Comparison of ENCODE assay signal across 10 mouse cellular contexts in the genomic region with DNA sequence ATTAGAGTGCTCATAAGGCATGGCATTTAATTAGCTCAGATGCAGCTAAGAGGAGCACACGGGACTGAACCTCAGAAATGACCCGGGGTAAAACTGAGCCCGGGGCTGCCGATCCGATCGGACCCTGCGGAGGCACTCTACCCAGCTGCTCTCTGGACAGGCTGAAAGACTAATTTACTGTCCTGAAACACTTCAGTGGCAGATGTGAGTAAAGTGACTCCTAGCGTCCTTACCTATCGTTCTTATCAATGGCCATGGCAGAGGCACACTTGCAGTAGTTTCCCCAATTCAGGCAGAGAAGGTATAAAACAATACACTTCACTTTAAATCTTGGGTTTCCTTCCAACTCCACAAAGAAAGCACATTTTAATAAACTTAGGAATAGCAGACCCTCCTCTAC.
DNase-seq lines count a peak whose midpoint lies in the region; ATAC-seq and TF ChIP-seq lines count a peak whose summit lies in the region.
"Had no signal": no experiment of that assay in that cellular context is flagged by ENCODE, and none has a peak within 500 bp of the region (broad histone marks: within the 10 kb centered on the region; RNA-seq: fewer than 3 reads in every experiment).

No protein-coding gene starts in this region.

- H3K4me3 ChIP-seq in left cerebral cortex, adult 2 months = peak overlapping the region; percentile 23; the same call in 1 of the 2 replicates
- peak overlapping the region; percentile 69 for H3K4me3 ChIP-seq in embryonic fibroblast, embryonic 13.5 days (ENCODE audit: insufficient read depth, low read length)
- no peak overlapping the region for H3K4me3 ChIP-seq in intestine, postnatal 0 days (ENCODE audit: low read depth, low read length)
- peak overlapping the region; percentile 40 for H3K4me3 ChIP-seq in myocyte
- H3K4me3 ChIP-seq: hindbrain, embryonic 15.5 days had no signal

- 32% methylated on average over 9 of the region's 9 CpGs for WGBS in intestine, postnatal 0 days

- no peak for ATAC-seq in intestine, postnatal 0 days

- H3K4me1 ChIP-seq in embryonic fibroblast, embryonic 13.5 days (ENCODE audit: control insufficient read depth, insufficient read depth, low read length) = peaks cover 31% of the 10 kb centered on the region
- H3K4me1 ChIP-seq in intestine, postnatal 0 days (replicated peaks; ENCODE audit: control insufficient read depth, insufficient read depth, low read length) = 0 out of 2 replicates have a peak, but pooled peaks cover 6% of the 10 kb centered on the region

- no peaks in the 10 kb centered on the region for H3K36me3 ChIP-seq in intestine, postnatal 0 days (ENCODE audit: control insufficient read depth, insufficient read depth)
- no peaks in the 10 kb centered on the region for H3K36me3 ChIP-seq in myocyte (ENCODE audit: control insufficient read depth, insufficient read depth)
- H3K36me3 ChIP-seq: hindbrain, embryonic 15.5 days had no signal

- peak overlapping the region; percentile 45 for H3ac ChIP-seq in myocyte (ENCODE audit: control insufficient read depth, insufficient read length)

- intact Hi-C loops in left cerebral cortex, adult 2 months (cut with DNase I) = no loop called here
- intact Hi-C loops in left cerebral cortex, postnatal 14 days (cut with DNase I) = no loop called here

- no peak for TF ChIP-seq CTCF in left cerebral cortex, adult 2 months (IDR thresholded peaks at IDR 0.05)
- no peak for TF ChIP-seq CTCF in embryonic fibroblast, embryonic 13.5 days (IDR thresholded peaks at IDR 0.05; ENCODE audit: borderline replicate concordance, insufficient read depth, low read length)
- TF ChIP-seq CTCF in intestine, postnatal 0 days (IDR thresholded peaks at IDR 0.05; ENCODE audit: low read depth) = peak; percentile 22; the same call in 1 of the 2 replicates

- no peak; the same call in 1 of the 2 replicates for TF ChIP-seq POLR2A in embryonic fibroblast, embryonic 13.5 days (IDR thresholded peaks at IDR 0.05; ENCODE audit: low read depth, low read length)
- no peak for TF ChIP-seq POLR2A in myocyte (IDR thresholded peaks at IDR 0.05; ENCODE audit: insufficient read length, low read depth)

- no peaks in the 10 kb centered on the region for H3K27me3 ChIP-seq in intestine, postnatal 0 days (replicated peaks; ENCODE audit: control insufficient read depth, insufficient read depth, low read length)
- no peaks in the 10 kb centered on the region for H3K27me3 ChIP-seq in myocyte (ENCODE audit: control insufficient read depth, insufficient read depth, insufficient read length)
- H3K27me3 ChIP-seq: hindbrain, embryonic 15.5 days had no signal

- peaks cover 61% of the 10 kb centered on the region for H3K79me2 ChIP-seq in myocyte (ENCODE audit: control insufficient read depth, insufficient read depth)

- no peaks in the 10 kb centered on the region for H3K9me3 ChIP-seq in intestine, postnatal 0 days (ENCODE audit: control insufficient read depth)
- H3K9me3 ChIP-seq: hindbrain, embryonic 15.5 days had no signal

- H3K4me2 ChIP-seq in intestine, postnatal 0 days (replicated peaks; ENCODE audit: low read depth) = no peak overlapping the region
- H3K4me2 ChIP-seq in myocyte (ENCODE audit: low read depth) = peak overlapping the region; percentile 87

- DNase-seq in left cerebral cortex, adult 2 months (ENCODE audit: extremely low spot score in 1 of 2, low spot score in 2 of 2) = no peak
- DNase-seq in left cerebral cortex, postnatal 14 days (ENCODE audit: low spot score in 2 of 2) = no peak
- no peak for DNase-seq in cerebellum, postnatal 14 days
- no peak for DNase-seq in cerebellum, adult 8-10 months
- no peak for DNase-seq in gastrocnemius, adult 8-10 months (ENCODE audit: low spot score in 2 of 2)
- DNase-seq: cerebellum, adult 9-10 months had no signal

- H3K9ac ChIP-seq in intestine, postnatal 0 days (ENCODE audit: low read depth, low read length) = no peak overlapping the region
- H3K9ac ChIP-seq: hindbrain, embryonic 15.5 days had no signal

- no peak overlapping the region for H3K27ac ChIP-seq in left cerebral cortex, adult 2 months
- peak overlapping the region; percentile 67; the same call in 1 of the 2 replicates for H3K27ac ChIP-seq in embryonic fibroblast, embryonic 13.5 days (ENCODE audit: insufficient read depth, low read length)
- no peak overlapping the region for H3K27ac ChIP-seq in intestine, postnatal 0 days (ENCODE audit: low read depth, low read length)
- H3K27ac ChIP-seq: hindbrain, embryonic 15.5 days had no signal

TF ChIP-seq in myocyte, 11 proteins besides CTCF, POLR2A, EP300 and RAD21:
- TF ChIP-seq CEBPB (IDR thresholded peaks at IDR 0.05; ENCODE audit: insufficient read depth, poor library complexity, severe bottlenecking) = no peak
- TF ChIP-seq TCF12 (IDR thresholded peaks at IDR 0.05; ENCODE audit: insufficient read depth, poor library complexity, severe bottlenecking) = no peak
- TF ChIP-seq SRF (IDR thresholded peaks at IDR 0.05; ENCODE audit: control insufficient read depth, insufficient read length, low read depth) = no peak
- no peak for TF ChIP-seq USF1 (IDR thresholded peaks at IDR 0.05; ENCODE audit: low read depth)
- no peak for TF ChIP-seq REST (IDR thresholded peaks at IDR 0.05; ENCODE audit: insufficient read depth, insufficient read length)
- peak in 1 of 3 experiments; percentile 3 for TF ChIP-seq MYOD1 (IDR thresholded peaks at IDR 0.05; ENCODE audit: control insufficient read depth in 1 of 3, insufficient read length in 2 of 3, low read depth in 2 of 3)
- TF ChIP-seq POLR2AphosphoS2 (IDR thresholded peaks at IDR 0.05; ENCODE audit: insufficient read length, low read depth) = no peak
- no peak for TF ChIP-seq TCF3 (IDR thresholded peaks at IDR 0.05; ENCODE audit: insufficient read length, low read depth)
